Mouse (Mus musculus): ENCODE measurements around the gene Rab40c.

The Rab40c gene

DNA sequence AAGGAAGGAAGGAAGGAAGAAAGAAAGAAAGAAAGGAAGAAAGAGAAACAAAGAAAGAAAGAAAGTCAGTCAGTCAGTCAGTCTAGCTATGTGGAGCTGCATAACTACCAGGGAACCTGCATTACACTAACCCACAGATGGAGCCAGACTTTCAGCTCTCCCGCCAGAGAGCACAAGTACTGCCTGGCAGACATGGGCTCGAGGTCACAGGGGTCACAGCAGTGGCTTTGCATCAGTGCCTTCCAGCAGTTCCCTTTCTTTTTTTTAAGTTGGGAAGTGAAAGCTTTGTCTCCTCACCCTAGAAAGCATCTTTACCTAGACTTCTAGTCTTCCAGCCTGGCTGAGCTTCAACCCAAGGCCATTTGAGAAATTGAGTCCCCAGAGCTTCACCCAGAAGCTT, 24.1 kb downstream of the Rab40c start:
- no peak for DNase-seq

DNA sequence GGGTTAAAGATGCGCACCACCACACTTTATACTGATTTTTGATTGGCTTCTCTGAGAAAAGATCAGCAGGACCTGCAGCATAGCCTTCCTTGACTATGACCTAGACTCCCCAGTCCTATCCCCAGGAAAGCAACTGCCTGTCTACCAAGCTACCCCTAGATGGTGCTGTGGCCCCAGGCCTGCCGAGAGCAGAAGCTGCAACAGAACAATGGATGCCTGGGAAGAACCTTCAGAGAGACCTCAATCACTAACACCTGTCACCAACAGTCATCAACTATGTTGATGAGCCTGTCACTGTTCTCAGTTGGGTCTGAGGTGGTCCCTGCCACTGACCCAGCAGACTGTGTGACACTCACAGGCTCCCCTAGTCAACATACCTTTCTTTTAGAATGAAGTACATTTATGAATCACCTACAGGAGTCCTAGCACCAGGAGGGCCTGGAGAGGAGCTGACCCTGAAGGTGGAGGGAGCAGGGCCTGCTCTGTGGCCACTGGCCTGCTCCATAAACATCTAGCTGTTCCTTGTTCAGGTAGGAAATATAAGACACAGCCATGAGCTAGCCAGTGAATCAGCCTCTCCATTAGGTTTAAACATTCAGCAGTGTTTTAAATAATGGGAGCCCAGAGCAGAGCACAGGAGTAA, 25.4 kb downstream of the Rab40c start:
- DNase-seq: peak; percentile 84

DNA sequence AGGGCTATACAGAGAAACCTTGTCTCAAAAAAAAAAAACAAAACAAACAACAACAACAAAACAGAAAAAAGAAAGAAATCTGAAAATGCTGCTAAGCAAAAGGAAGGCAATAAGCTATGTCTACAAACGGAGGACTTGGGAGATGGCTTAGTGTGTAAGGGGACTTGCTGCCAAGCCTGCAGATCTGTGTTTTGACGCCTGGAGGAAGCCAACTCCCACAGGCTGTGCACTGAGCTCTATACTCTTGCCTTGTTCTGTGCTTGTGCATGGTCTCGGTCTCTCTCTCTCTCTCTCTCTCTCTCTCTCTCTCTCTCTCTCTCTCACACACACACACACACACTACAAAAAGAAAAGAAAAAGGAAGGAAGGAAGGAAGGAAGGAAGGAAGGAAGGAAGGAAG, 30.7 kb downstream of the Rab40c start:
- DNase-seq: no peak

DNA sequence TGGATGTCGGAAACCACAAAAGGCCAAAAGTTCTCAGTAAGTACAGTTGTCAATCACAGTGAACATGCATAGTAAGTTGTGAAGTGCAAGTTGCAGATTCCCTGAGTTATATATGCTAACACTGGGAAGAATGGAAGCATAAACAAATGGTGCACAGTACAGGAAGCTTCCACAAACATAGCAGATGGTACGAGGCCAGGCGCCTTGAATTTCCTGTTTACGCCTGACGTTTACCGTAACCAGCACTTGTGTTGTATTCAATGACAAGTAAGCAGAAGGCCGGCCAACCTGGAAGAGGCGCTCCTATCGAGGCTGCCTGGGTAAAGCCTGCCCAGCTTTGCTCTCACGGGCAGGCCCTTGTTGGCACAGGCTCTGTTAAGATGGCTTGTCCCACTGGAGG, 32.1 kb downstream of the Rab40c start:
- no peak for DNase-seq

DNA sequence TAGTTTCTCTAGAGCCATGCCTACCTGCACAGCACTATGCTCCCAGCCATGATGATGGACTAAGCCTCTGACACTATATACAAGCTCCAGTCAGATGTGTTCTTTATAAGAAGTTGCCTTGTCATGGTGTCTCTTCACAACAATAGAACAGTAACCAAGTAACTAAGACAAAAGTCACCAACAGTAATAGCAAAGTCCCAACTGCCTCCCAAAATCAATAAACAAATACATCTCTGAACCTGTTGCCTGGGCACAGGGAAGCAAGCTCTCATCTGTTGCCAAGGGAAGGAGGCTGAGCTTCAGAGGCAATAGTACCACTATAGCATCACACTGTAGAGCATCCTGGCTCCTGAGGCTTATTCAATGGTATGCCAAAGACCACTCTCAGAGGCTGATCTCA, 32.7 kb downstream of the Rab40c start:
- no peak for DNase-seq

DNA sequence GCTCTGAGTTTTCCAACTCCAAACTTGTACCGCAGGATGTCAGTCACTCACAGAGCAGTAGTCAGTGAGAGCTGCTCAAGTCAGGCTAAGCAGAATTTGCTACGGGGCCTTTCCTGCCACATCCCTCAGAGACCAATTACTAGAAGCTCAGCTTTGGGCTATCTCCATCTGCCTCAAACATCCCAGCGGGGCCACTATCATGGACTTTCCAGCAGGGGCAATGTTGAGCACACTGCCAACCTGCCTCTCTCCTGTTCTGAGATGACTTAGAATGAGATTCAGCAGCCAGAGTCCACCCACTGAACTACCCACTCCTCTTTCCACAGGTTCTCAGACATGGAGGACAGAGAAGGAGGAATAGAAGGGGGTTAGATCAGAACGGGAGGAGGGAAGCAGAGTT, 33.9 kb downstream of the Rab40c start:
- DNase-seq: peak; percentile 62

DNA sequence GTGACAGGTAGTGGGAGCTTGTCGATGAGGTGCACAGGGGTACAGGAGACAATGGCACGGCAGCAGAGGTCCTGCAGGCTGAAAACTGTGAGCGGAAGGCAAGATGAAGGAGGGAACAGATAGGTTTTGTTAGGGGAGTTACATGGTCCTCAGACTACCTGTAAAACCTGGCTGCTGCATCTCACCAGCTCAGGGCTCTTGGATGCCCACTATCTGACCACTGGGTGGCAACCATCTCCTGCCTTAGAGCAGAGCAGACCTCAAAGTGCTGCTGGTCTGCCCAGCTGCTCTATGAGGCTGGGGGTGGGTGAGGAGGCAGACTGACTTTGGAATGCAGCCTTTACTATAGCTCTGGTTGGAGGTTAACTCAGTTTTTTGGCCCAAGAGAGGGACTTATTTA, 35.7 kb downstream of the Rab40c start:
- DNase-seq: no peak

DNA sequence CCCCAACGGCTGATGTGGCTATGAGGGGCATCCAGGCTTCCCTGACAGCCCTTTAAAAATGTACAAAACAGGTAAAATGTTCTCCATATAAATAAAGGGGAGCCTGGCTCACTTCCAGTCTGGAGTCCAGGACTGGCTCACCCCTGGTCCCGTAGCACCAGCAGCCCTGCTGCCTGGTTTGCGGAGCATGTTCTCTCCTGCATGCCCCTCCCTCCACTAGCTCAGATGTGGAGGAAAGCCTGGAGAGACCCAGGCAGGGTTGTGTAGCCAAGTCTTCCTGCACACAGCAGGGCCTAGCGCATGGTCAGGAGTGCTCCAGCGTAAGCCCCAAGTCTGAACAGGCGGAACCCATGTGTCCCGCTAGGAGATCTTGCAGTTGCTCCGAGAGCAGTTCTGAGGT, 36.3 kb downstream of the Rab40c start:
- no peak for DNase-seq

DNA sequence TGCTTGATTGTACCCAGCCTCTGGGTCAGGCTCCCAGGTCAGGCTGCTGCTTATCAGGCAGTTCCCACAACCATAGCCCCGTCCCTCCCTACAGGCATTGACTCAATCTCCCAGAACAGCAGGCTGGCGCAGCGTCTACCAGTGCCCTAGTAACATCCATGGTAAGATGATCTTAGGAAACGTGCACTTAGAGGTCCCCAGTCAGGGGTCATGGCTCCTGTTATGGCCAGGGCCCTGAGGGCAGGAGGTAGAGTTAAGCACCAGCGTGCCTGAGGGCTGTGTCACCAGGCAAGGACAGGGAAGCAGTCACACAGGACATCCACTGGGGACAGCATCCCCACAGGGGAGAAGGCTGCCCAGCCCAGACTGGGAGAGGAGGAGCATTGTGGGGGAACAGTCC, 37.2 kb downstream of the Rab40c start:
- no peak for DNase-seq

DNA sequence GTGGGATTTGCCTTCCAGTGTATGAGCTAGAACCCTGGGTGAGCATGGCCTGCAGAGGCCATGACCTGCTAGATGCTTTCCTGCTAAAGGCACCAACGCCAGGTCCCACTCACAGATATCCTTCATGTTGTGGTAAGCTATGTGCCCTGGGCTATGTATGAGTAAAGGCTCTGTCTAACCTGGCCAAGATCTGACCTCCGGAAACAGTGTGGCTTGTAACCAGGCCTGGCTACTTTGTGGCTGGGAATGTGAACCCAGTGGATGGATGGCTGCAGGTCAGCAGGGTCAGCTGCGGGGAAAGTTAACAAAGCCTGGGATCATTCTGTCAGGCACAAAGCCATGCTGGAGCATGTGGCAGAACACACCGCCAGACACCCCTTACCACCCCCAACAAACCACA, 37.8 kb downstream of the Rab40c start:
- DNase-seq: no peak

DNA sequence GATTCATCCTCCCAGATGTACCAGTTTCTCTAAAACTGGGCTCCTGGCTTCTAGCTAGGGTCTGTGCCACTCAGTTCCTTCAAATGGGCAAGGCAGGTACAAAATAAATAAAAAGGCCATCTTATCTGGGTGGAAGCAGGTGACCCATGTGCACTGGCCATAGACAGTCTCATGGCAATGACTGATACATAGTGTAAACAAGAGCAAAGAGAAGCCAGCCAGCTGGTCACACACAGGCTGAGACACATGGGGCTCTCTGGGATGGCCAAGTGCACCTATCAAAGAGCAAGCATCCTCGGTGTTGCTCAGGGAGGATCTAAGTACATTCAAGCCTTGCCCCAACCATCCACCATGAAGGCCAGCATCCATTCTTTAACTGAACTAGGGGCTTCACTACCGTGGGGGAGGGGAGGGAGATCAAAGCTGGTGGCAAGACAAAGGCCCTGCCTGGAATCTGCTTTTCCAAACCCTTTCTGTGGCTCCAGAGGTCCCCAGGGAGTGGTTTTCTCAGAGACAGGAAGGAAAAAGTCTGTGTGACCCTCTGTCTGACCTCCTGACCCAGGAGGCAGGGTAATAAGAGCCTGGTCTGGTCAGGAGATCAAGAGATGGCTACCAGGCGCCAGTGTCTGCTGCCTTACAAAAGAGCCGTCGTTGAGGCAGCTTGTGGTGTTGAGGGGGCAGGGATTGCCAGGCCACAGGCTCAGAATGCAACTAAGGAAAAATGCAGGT, 38.5 kb downstream of the Rab40c start:
- DNase-seq: no peak

DNA sequence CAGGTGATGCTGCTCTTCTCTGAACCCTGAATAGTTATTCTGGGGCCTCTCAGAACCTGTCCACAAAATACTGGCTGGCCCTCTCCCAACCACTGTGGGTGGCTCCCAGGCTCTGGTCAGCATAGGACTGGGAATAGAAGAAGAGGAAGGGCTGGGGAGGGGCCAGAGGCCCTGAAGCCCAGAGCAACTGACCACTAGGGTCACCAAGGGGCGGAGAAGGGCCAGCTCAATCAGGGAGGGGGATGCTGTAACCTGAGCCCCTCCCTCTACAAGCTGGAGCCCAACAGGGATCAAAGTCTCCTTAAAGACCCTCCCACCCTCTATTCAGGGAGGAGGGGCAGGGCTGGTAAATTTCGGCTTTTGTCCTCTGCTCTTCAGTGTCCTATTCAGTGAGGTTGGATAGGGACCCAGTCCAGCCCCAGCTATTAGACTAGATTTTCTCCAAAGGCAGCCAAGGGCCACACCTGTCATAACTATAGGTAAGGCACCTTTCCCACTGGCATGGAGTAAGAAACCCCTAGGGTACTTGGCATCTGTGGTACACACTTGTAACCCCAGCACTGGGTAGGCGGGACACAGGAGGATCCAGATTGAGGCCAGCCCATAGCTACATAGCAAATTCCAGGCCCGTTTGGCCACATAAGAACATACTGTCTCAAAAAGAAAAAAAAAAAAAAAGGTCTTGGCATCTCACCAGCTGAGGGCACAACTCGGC, 39.2 kb downstream of the Rab40c start, which contains the start of gene Wfikkn1:
TSS of gene Wfikkn1 (minus strand) at position 663 of the 715 bp plus-strand sequence.
- DNase-seq: no peak

DNA sequence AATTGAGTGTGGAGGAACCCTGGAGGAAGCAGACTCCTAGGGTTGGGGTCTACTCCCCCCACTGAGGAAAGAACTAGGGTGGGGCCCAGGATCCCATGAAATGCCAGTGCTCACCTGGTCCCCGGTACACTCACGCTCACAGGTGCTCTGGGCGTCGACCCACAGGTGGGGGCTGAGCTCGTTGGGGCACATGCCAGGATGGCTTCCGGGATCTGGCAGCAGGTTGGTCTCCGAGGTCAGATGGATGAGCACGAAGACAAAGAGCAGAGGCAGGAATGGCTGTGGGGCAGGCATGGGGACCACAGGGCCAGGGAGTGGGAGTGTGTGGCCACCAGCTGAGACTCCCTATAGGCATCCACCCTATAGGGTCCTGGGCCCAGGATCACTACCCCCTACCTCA, 39.8 kb downstream of the Rab40c start:
- DNase-seq: no peak

DNA sequence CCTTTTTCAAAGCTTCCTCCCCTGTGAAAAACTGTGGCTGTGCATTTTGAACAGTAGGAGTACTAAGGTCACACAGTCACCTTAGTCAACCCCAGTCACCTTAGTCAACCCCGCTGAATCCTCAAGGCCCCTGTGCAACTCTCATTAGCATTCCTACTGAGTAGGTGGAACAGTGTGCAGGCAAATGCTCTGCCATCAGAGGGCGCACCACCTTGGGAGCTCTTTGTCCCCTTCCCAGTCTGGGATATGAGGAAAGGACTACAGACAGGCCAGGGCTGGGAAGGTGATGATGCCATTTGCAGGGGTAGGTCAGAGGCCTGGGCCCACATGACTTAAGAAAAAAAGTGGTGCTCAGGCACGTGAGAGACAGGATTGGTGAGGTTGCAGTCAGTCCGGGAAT, 40.3 kb downstream of the Rab40c start:
- DNase-seq: peak; percentile 63

DNA sequence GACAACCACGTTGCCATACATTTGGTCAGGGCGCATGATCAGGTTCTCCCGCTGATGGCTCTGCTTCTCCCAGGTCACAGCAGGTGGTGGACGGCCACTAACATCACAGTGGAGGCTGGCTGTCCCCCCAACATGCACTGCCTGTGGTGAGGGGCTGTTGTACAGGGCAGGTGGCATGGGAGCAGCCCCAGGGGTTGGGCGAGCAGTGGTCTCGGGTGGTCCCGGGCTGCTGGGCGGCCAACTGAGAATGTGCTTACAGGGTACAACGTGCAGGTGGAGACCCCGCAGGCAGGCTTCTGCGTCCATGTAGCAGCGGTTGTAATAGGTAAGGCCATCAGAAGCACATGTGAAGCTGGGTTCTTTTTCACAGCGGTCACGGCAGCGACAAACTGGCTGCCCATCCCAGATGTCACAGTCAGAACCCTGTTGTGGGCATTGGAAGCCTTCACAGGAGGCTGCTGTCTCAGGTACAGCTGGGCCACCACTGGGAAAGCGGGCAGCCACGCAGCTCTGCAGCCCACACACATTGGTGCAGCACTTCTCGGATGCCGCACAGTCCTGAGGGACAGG, 40.8 kb downstream of the Rab40c start:
- DNase-seq: no peak

DNA sequence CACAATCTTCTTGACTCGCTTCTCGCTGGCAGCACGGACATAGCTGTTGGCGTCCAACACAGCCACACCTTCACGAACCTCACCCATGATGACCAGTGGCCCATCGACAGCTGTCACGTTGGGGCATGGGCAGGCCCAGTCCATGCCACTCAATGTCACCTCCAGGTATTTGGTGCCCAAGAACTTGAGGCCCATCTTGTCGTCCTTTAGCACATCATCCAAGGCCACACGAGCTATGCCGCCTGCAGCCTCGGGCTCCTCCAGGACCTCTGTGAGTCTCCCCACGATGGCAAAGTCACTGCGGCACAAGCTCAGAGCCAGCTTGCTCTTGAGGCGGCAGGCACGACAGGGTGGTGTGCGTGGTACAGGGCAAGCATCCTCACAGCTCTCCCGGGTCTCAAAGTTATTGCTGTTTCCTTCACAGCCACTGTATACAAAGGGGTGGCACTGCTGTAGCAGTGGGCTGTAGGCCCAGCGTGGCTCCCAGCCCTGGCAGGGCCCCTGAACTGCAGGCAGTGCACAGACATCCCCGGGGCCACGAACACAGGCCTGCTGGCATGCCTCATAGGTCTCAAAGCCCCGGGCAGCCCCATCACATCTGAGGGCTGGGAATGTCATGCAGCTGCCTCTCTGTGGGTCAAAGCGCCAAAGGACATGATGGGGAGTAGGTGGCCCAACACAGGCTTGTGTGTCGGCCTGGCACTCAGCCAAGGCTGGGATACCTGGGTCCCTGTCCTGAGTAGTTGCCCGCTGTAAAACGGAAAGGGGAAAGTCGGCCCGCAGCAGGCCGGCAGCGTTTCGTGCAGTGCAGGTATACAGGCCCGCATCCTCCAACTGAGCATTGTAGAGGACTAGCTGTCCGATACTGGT, 41.6 kb downstream of the Rab40c start:
- DNase-seq: no peak

DNA sequence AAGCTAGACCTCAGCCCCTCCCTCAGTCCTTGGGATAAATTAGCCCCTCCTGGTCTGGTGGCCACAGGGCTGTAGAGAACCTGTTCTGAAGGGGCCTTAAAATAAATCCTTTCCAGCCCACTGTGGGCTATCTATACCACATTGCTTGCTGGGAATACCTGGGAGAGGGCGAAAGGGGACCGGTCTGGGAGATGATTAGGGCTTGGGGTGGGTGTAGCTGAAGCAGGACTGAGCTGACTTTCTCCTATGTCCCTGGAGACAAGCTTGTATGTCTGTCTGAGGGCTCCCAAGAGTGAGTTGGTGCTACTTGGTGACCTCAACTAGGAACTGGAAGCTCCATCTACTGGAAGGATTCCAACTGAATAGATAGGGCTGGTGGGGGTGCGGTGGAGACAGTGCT, 42.5 kb downstream of the Rab40c start:
- no peak for DNase-seq

DNA sequence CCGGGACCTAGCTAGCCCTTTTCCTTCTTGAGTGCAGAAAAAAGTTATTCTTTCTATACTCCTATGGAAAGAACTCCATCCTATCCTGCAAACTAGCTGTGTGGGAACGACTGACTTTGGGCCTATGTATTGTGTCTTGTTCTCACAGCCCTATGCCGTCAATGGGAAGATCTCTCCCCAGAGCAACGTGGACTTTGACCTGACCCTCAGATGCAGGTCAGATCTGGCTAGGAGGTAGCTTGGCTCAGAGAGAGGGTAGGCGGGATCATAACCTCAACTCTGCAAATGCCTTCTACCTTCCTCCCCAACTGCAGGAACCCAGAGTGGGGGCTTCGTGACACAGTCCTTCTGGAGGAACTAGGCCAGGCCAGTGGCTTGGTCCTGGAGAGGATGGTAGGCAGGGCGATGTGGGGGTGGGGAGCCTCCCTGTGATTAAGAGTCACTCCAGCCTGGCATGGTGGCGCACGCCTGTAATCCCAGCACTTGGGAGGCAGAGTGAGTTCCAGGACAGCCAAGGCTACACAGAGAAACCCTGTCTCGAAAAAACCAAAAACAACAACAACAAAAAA, 43.1 kb downstream of the Rab40c start:
- DNase-seq: no peak

DNA sequence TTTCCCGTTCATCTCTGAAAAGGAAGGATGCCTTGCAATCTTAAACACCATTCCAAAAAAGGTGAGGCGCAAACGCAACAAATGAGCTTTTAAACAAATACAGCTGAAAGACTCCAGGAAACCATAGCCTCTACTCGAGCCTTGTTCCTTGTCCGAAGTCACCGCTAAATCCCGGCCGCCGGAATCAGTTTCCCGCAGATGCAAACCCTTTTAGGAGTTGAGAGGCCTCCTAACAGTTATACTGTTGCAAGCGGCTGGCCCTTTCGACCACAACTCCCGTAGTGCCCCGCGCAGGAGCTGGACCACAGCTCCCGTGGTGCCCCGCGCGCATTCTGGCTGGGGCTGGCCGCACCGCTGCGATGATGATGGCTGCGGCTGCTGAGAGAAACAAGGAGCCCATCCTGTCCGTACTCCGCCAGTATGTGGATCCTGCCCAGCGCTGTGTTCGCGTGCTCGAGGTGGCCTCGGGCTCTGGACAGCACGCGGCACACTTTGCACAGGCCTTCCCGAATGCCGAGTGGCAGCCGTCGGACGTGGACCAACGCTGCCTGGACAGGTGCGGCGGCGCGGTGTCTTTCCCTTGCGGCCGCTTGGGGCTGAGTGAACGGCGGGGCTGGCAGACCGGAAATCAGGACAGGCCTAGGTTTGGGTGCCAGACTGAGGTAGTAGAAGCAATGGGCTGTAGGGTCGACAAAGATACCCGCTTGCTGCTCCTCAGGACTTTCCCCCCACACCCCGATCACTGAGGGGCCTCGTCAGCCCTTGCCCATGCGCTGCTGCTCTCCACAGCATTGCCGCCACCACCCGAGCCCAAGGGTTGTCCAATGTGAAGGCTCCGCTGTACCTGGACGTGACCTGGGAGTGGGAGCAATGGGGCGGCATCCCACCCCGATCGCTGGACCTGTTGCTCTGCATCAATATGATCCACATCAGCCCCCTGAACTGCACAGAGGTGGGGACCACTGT, 44.1 kb downstream of the Rab40c start:
- peak; percentile 90 for DNase-seq

DNA sequence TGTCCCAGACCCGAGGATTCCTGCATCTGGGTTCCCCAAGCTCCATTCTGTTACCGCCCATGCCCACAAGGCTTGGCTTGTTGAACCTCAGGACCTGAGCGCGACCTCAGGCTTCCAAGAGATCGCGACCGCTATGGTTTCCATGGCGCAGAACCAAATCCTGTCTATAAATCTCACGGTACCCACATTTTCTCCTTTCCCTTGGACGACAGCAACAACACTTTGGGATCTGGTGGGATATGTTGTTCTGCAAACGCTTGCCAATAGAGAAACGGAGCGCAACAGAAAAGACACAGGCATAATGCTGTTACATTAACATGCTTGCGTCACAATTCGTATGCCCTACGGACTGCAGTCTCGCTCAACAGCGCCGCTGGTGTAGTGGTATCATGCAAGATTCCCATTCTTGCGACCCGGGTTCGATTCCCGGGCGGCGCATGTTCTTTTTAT, 44.8 kb downstream of the Rab40c start, which contains the start of gene Mettl26:
TSS of gene Mettl26 (plus strand) at position 354 of the 450 bp plus-strand sequence.
- peak; percentile 96 for DNase-seq

DNA sequence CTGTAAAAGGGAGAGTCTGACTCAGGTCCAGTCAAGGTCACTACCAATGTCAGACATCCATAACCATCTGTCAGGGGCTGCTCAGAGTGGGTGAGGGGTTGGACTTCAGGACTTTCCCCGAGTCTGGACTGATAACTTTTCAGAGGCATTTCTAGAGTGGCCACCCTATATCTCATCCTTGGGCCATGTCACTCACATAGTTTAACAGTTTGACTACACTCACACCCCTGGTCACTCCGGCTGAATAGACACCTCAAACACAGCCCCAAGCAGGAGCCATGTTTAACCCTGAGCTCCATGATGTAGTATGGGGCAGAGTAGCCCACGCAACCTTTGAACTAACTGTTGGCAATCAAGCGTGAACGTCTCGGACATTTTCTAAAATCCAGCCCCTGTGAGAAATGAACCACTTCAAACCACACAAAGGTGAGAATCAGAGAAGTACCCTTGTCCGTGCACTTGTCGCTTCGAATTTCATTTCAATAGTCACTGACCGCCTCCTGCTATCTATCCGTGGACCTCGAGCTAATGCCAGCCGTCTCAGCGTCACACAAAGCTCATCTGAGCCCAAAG, 45.3 kb downstream of the Rab40c start:
- DNase-seq: no peak

Data from thymus, postnatal 4 days (tissue).